In the genomic region with DNA sequence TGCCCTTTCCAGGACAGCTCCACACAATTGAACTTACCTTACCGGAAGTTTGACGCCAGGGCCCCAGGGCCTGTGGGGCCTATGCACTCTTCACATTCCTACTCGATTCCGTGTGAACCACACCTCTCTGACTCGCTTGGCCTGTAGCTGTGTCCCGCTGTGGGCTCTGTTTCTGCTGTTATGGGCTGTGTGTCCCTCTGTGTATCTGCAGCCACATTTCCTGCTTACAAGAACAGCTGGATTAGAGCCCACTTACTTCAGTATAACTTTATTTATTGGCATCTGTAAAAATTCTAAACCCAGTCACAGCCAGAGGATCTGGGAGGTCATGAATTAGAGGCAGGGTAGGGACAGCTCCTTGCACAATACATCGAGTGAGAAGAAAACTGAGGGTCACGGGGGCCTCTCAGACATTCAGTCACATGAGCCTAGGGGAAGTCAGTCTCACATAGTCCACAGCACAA, we compare ENCODE assay signal across 13 mouse cellular contexts. TPM values are rescaled to one million over a fixed set of nuclear protein-coding genes. Genes with fewer than 3 reads are reported as not detected.
DNase-seq lines count a peak whose midpoint lies in the region; ATAC-seq and TF ChIP-seq lines count a peak whose summit lies in the region.
"Had no signal": no experiment of that assay in that cellular context is flagged by ENCODE, and none has a peak within 500 bp of the region (broad histone marks: within the 10 kb centered on the region; RNA-seq: fewer than 3 reads in every experiment).

No protein-coding gene starts in this region.

- no peak for ATAC-seq in forebrain, embryonic 14.5 days
- ATAC-seq in lung, embryonic 16.5 days (ENCODE audit: low read depth), result peak; percentile 82
- no peak for ATAC-seq in activated CD4-positive, CD25-positive, alpha-beta regulatory T cell, adult 4 months
- ATAC-seq: forebrain, embryonic 16.5 days had no signal

- no peak for TF ChIP-seq CTCF in kidney, adult 2 months (conservative IDR thresholded peaks at IDR 0.05; ENCODE audit: insufficient read depth, insufficient read length, low read depth, low read length)

- H3K36me3 ChIP-seq in forebrain, embryonic 10.5 days (replicated peaks), result no peaks in the 10 kb centered on the region
- H3K36me3 ChIP-seq in forebrain, embryonic 14.5 days (ENCODE audit: control insufficient read depth, insufficient read depth, low read length), result no peaks in the 10 kb centered on the region
- no peaks in the 10 kb centered on the region for H3K36me3 ChIP-seq in kidney, adult 2 months (ENCODE audit: control insufficient read depth, insufficient read depth, low read length)
- H3K36me3 ChIP-seq in lung, embryonic 16.5 days (ENCODE audit: control insufficient read depth, insufficient read depth, low read length), result no peaks in the 10 kb centered on the region
- H3K36me3 ChIP-seq: hindbrain, embryonic 12.5 days had no signal

- no peak overlapping the region for H3K9ac ChIP-seq in forebrain, embryonic 14.5 days (ENCODE audit: low read length)
- H3K9ac ChIP-seq in lung, embryonic 16.5 days (ENCODE audit: low read length), result 0 out of 2 replicates have a peak overlapping the region, but pooled peaks have one; percentile 14
- H3K9ac ChIP-seq: hindbrain, embryonic 12.5 days had no signal

- H3K4me3 ChIP-seq in forebrain, embryonic 10.5 days, result no peak overlapping the region
- no peak overlapping the region for H3K4me3 ChIP-seq in forebrain, embryonic 14.5 days (ENCODE audit: low read depth, low read length)
- no peak overlapping the region for H3K4me3 ChIP-seq in kidney, adult 2 months (ENCODE audit: insufficient read depth, low read depth, low read length)
- H3K4me3 ChIP-seq in lung, embryonic 16.5 days (ENCODE audit: low read length), result no peak overlapping the region
- H3K4me3 ChIP-seq: hindbrain, embryonic 12.5 days had no signal

- no peaks in the 10 kb centered on the region for H3K27me3 ChIP-seq in forebrain, embryonic 10.5 days (ENCODE audit: poor library complexity, severe bottlenecking)
- no peaks in the 10 kb centered on the region for H3K27me3 ChIP-seq in forebrain, embryonic 14.5 days (replicated peaks; ENCODE audit: control insufficient read depth, insufficient read depth, low read length)
- H3K27me3 ChIP-seq in kidney, adult 2 months (replicated peaks; ENCODE audit: control insufficient read depth, insufficient read depth, low read length), result no peaks in the 10 kb centered on the region
- no peaks in the 10 kb centered on the region for H3K27me3 ChIP-seq in lung, embryonic 16.5 days (ENCODE audit: control insufficient read depth, insufficient read depth, low read depth, low read length)
- H3K27me3 ChIP-seq: hindbrain, embryonic 12.5 days had no signal

- H3K4me1 ChIP-seq in forebrain, embryonic 10.5 days, result peaks cover 16% of the 10 kb centered on the region
- H3K4me1 ChIP-seq in forebrain, embryonic 14.5 days (ENCODE audit: control insufficient read depth, insufficient read depth, low read length), result no peaks in the 10 kb centered on the region
- peaks cover 4% of the 10 kb centered on the region; the same call in 1 of the 2 replicates for H3K4me1 ChIP-seq in kidney, adult 2 months (ENCODE audit: control insufficient read depth, insufficient read depth, low read length)
- H3K4me1 ChIP-seq in lung, embryonic 16.5 days (replicated peaks; ENCODE audit: control insufficient read depth, insufficient read depth, low read length), result peaks cover 20% of the 10 kb centered on the region
- H3K4me1 ChIP-seq: hindbrain, embryonic 12.5 days had no signal

- 0 out of 2 replicates have a peak overlapping the region, but pooled peaks have one; percentile 0 for H3K27ac ChIP-seq in forebrain, embryonic 10.5 days
- H3K27ac ChIP-seq in forebrain, embryonic 14.5 days (ENCODE audit: low read depth, low read length), result no peak overlapping the region
- no peak overlapping the region for H3K27ac ChIP-seq in kidney, adult 2 months (ENCODE audit: insufficient read depth, low read depth, low read length)
- peak overlapping the region; percentile 38 for H3K27ac ChIP-seq in lung, embryonic 16.5 days (ENCODE audit: low read length)
- H3K27ac ChIP-seq: hindbrain, embryonic 12.5 days had no signal

- intact Hi-C loops in left cerebral cortex, postnatal 14 days (cut with DNase I), result no loop called here

- TF ChIP-seq POLR2A in kidney, adult 2 months (IDR thresholded peaks at IDR 0.05; ENCODE audit: low read depth, low read length), result no peak

- no peak overlapping the region for H3K4me2 ChIP-seq in forebrain, embryonic 14.5 days (ENCODE audit: low read length)
- no peak overlapping the region for H3K4me2 ChIP-seq in lung, embryonic 16.5 days (ENCODE audit: low read depth, low read length)
- H3K4me2 ChIP-seq: hindbrain, embryonic 12.5 days had no signal

- 57% methylated on average over 8 of the region's 8 CpGs for WGBS in forebrain, embryonic 10.5 days
- 73% methylated on average over 8 of the region's 8 CpGs for WGBS in forebrain, embryonic 14.5 days
- 34% methylated on average over 8 of the region's 8 CpGs for WGBS in kidney, adult 2 months
- 11% methylated on average over 8 of the region's 8 CpGs for WGBS in lung, embryonic 16.5 days

- peak; percentile 17 for DNase-seq in forebrain, embryonic 10.5 days (ENCODE audit: extremely low spot score, low spot score)
- DNase-seq in forebrain, embryonic 14.5 days (ENCODE audit: low spot score), result no peak
- peak; percentile 88 for DNase-seq in ZHBTc4 (ENCODE audit: low read depth, low spot score)
- DNase-seq in kidney, adult 2 months, result peak; percentile 49
- no peak for DNase-seq in urinary bladder, postnatal 4 days (ENCODE audit: low spot score in 2 of 2)
- DNase-seq in left cerebral cortex, postnatal 14 days (ENCODE audit: low spot score in 2 of 2), result no peak
- DNase-seq: cerebellum, adult 18-20 months; right cerebral cortex, postnatal 4 days; thymus, postnatal 4 days had no signal

- H3K9me3 ChIP-seq in forebrain, embryonic 10.5 days, result no peaks in the 10 kb centered on the region
- H3K9me3 ChIP-seq in forebrain, embryonic 14.5 days (replicated peaks; ENCODE audit: control insufficient read depth, low read length), result no peaks in the 10 kb centered on the region
- no peaks in the 10 kb centered on the region for H3K9me3 ChIP-seq in lung, embryonic 16.5 days (ENCODE audit: control insufficient read depth, low read length)
- H3K9me3 ChIP-seq: hindbrain, embryonic 12.5 days had no signal

RNA-seq across cellular contexts. Expression of gene Rin3, which starts 20.9 kb away (rescaled TPM):
- 2.8 and 3.3 TPM in 2 replicates for polyA plus RNA-seq in forebrain, embryonic 10.5 days (2016; fragmentation: Nextera tagmentation; extraction: Ambion mirVana)
- polyA plus RNA-seq in forebrain, embryonic 14.5 days (2014; fragmentation: Nextera tagmentation; extraction: Ambion mirVana), result 1.9 and 2.9 TPM in 2 replicates
- polyA plus RNA-seq in kidney, adult 2 months (2012; rRNA removed), result 11.6 and 15.4 TPM in 2 replicates
- 16.4 and 16.7 TPM in 2 replicates for polyA plus RNA-seq in lung, embryonic 16.5 days (2015; fragmentation: Nextera tagmentation; extraction: Ambion mirVana)
- polyA plus RNA-seq in activated CD4-positive, CD25-positive, alpha-beta regulatory T cell, adult 4 months (2017; shearing (Covaris generic)), result 10 to 100 TPM; 41.7 to 60.6 TPM
- total RNA-seq in left cerebral cortex, postnatal 14 days (2021), result 1 to 10 TPM; 3.2 to 4.5 TPM

Comparison
In these comparisons a context has a peak if more than half of its experiments do, and no peak if none do; other contexts are left out.
1. DNase-seq: peak in forebrain, embryonic 10.5 days (single experiment), ZHBTc4 (single experiment) and kidney, adult 2 months (single experiment); none in forebrain, embryonic 14.5 days (single experiment), urinary bladder, postnatal 4 days (0 of 2) and left cerebral cortex, postnatal 14 days (0 of 2).
2. H3K27ac ChIP-seq: peak in forebrain, embryonic 10.5 days (single experiment) and lung, embryonic 16.5 days (single experiment); none in forebrain, embryonic 14.5 days (single experiment) and kidney, adult 2 months (single experiment).